Mouse (Mus musculus) layer of hippocampus, postnatal 36 days (tissue): Measurements from ENCODE around the gene Slc23a2. TPM values are rescaled to one million over a fixed set of nuclear protein-coding genes. Genes with fewer than 3 reads are reported as not detected.

Source experiments
- DNase-seq, 2 experiments: peaks; one replicate each; pipeline ENCODE4 v3.0.0; 2022
- total RNA-seq, 2 experiments: library from RNA; stranded (reverse); gene quantifications; 2 replicates each; pipeline ENCODE4 v1.2.3; 2021

The Slc23a2 gene
- total RNA-seq, 2 experiments from 2014 or later = 94.4 to 98.1 TPM

GRCm38 (mm10) chr2:132046659-132047058, 98.2 kb downstream of the Slc23a2 start:
- no peak for DNase-seq

- DNase-seq = no peak
Measured at GRCm38 (mm10) chr2:132044320-132045274, 100.3 kb downstream of the Slc23a2 start.

GRCm38 (mm10) chr2:132043101-132043621, 101.7 kb downstream of the Slc23a2 start:
- peak; percentile 62 to 73 for DNase-seq

GRCm38 (mm10) chr2:132039894-132040293, 105.0 kb downstream of the Slc23a2 start:
- DNase-seq = no peak

GRCm38 (mm10) chr2:132036326-132036725, 108.6 kb downstream of the Slc23a2 start:
- no peak for DNase-seq

- DNase-seq = no peak
Measured at GRCm38 (mm10) chr2:132035470-132035835, 109.5 kb downstream of the Slc23a2 start.

GRCm38 (mm10) chr2:132034590-132035469, 110.1 kb downstream of the Slc23a2 start:
- no peak for DNase-seq

- DNase-seq = no peak
Measured at GRCm38 (mm10) chr2:132031364-132032095, 113.4 kb downstream of the Slc23a2 start.

- DNase-seq = peak; percentile 37 to 45
Measured at GRCm38 (mm10) chr2:132030418-132031363, 114.2 kb downstream of the Slc23a2 start.

- peak; percentile 77 to 81 for DNase-seq
Measured at GRCm38 (mm10) chr2:132029646-132030417, 115.1 kb downstream of the Slc23a2 start, which contains the start of gene Rassf2. Rassf2 (minus strand) TSS chr2:132030258.

- DNase-seq = peak in 1 of 2 experiments; percentile 29
Measured at GRCm38 (mm10) chr2:132028894-132029605, 115.9 kb downstream of the Slc23a2 start.

- no peak for DNase-seq
Measured at GRCm38 (mm10) chr2:132028107-132028506, 116.8 kb downstream of the Slc23a2 start.

GRCm38 (mm10) chr2:132027366-132027765, 117.5 kb downstream of the Slc23a2 start:
- no peak for DNase-seq

GRCm38 (mm10) chr2:132024028-132024427, 120.9 kb downstream of the Slc23a2 start:
- no peak for DNase-seq

- DNase-seq = no peak
Measured at GRCm38 (mm10) chr2:132022621-132023020, 122.3 kb downstream of the Slc23a2 start.

- no peak for DNase-seq
Measured at GRCm38 (mm10) chr2:132021616-132022015, 123.3 kb downstream of the Slc23a2 start.

- DNase-seq = no peak
Measured at GRCm38 (mm10) chr2:132020991-132021541, 123.8 kb downstream of the Slc23a2 start.

- no peak for DNase-seq
Measured at GRCm38 (mm10) chr2:132020420-132020819, 124.5 kb downstream of the Slc23a2 start.

GRCm38 (mm10) chr2:132019372-132019811, 125.5 kb downstream of the Slc23a2 start:
- no peak for DNase-seq
